Mouse (Mus musculus) stomach, postnatal 0 days (tissue): ENCODE data around the gene Gabpb2.

Experiments
- CTCF ChIP-seq: IDR thresholded peaks from 2 replicates; pipeline ENCODE4 v1.5.1; 2016; ENCODE audit warnings: antibody characterized with exemption, low read depth, mild to moderate bottlenecking, moderate library complexity
- EP300 ChIP-seq: optimal IDR thresholded peaks from 2 replicates; pipeline ENCODE3; 2016; ENCODE audit warnings: antibody characterized with exemption

- TF ChIP-seq CTCF = peak; percentile 90
- TF ChIP-seq EP300 = peak; percentile 82
These were observed at the start of gene Gabpb2 for GRCm38 (mm10) chr3:95217255-95218134.
